Mouse (Mus musculus) stomach, embryonic 16.5 days (tissue): Measurements from ENCODE around the gene Chn1. TPM values are rescaled to one million over a fixed set of nuclear protein-coding genes. Genes with fewer than 3 reads are reported as not detected.
A peak's percentile ranks its signal among the peaks of the same experiment; 100 is the strongest.

Experiments
- ATAC-seq: fragments of 200-750 bp; cut with Nextera tagmentation; 2 replicates; pipeline ENCODE4 v1.8.0; 2017; ENCODE audit warnings: moderate number of reproducible peaks, moderate TSS enrichment; ENCODE audit not compliant: insufficient read depth, low FRiP score
- H3K27ac ChIP-seq: fragments of 300-500 bp; sonication (generic); 2 replicates; pipeline ENCODE4 v1.5.1; 2014; ENCODE audit warnings: low read length
- H3K27me3 ChIP-seq: fragments of 300-500 bp; sonication (generic); 2 replicates; pipeline ENCODE4 v1.6.1; 2014; ENCODE audit warnings: low read length, control low read depth, mixed read lengths; ENCODE audit not compliant: control insufficient read depth, insufficient read depth
- H3K36me3 ChIP-seq: fragments of 300-500 bp; sonication (generic); 2 replicates; pipeline ENCODE4 v1.6.1; 2014; ENCODE audit warnings: low read length; ENCODE audit not compliant: control insufficient read depth, insufficient read depth
- H3K4me1 ChIP-seq: fragments of 300-500 bp; sonication (generic); 2 replicates; pipeline ENCODE4 v1.6.1; 2014; ENCODE audit warnings: low read length, control low read depth, mixed read lengths; ENCODE audit not compliant: control insufficient read depth, insufficient read depth
- H3K4me2 ChIP-seq: fragments of 300-500 bp; sonication (generic); 2 replicates; pipeline ENCODE4 v1.6.1; 2014; ENCODE audit warnings: low read depth, low read length, mixed read lengths
- H3K4me3 ChIP-seq: fragments of 300-500 bp; sonication (generic); replicated peaks from 2 replicates; pipeline ENCODE4 v1.5.1; 2014; ENCODE audit warnings: mild to moderate bottlenecking, low read length
- H3K9ac ChIP-seq: fragments of 300-500 bp; sonication (generic); 2 replicates; pipeline ENCODE4 v1.6.1; 2014; ENCODE audit warnings: low read length
- H3K9me3 ChIP-seq: fragments of 300-500 bp; sonication (generic); replicated peaks from 2 replicates; pipeline ENCODE4 v1.6.1; 2016; ENCODE audit warnings: low read length, control low read depth; ENCODE audit not compliant: control insufficient read depth
- WGBS: fragments of 180-500 bp; shearing (Covaris S2); extraction: QIAGEN DNeasy Blood & Tissue Kit; methylation state at CpG from one replicate; pipeline ENCODE4 v1.1.7; 2014; 5-methylcytosine and 5-hydroxymethylcytosine counted together
- polyA plus RNA-seq: library from polyadenylated mRNA; unstranded; fragments of >200 nt; fragmentation: Nextera tagmentation; extraction: Ambion mirVana; gene quantifications from 2 replicates; pipeline ENCODE4 v1.2.1, GENCODE M21; 2015

Chn1 gene
- polyA plus RNA-seq, 1 experiment from 2014 or later = 13.1 TPM

GRCm38 (mm10) chr2:73659726-73660565, 115.2 kb downstream of the Chn1 start:
- Histone ChIP-seq H3K36me3 (no peaks in the 10 kb centered on the region), H3K9me3 (no peaks in the 10 kb centered on the region), H3K4me1 (peaks cover 10% of the 10 kb centered on the region; the same call in 1 of the 2 replicates), H3K27me3 (no peaks in the 10 kb centered on the region), H3K27ac (peak overlapping the region; percentile 17; the same call in 1 of the 2 replicates), H3K4me3 (peak overlapping the region; percentile 41), H3K9ac (peak overlapping the region; percentile 42), H3K4me2 (peak overlapping the region; percentile 52)
- 35% methylated on average over 18 of the region's 18 CpGs for WGBS
- peak; percentile 84 for ATAC-seq

DNA sequence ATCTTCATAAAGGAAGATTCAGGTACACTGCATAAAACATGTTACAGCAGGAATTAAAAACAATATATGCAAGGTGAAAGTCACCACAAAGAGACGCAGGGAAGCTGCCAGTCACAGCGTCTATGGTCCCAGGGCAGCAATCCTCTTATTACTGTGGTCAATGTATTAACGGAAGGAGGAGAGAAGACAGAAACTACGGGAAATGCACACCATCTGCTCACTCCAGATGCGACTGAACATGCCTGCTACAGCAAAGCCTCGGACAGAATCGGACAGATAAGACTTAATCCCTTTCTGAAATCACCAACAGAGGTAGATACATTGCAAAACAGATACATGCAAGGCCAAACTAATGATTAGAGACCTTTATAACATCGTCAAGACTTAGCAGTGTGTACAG, 116.1 kb downstream of the Chn1 start:
- peaks cover 10% of the 10 kb centered on the region; the same call in 1 of the 2 replicates for H3K4me1 ChIP-seq
- H3K27ac ChIP-seq = no peak overlapping the region
- H3K4me2 ChIP-seq = peak overlapping the region; percentile 52
- H3K9ac ChIP-seq = peak overlapping the region; percentile 29; the same call in 1 of the 2 replicates
- no peak for ATAC-seq
- H3K4me3 ChIP-seq = no peak overlapping the region
- no peaks in the 10 kb centered on the region for H3K36me3 ChIP-seq
- WGBS = 71% methylated on average over 8 of the region's 8 CpGs
- no peaks in the 10 kb centered on the region for H3K9me3 ChIP-seq
- no peaks in the 10 kb centered on the region for H3K27me3 ChIP-seq

- H3K27ac ChIP-seq = no peak overlapping the region
- H3K9ac ChIP-seq = no peak overlapping the region; the same call in 1 of the 2 replicates
- H3K36me3 ChIP-seq = no peaks in the 10 kb centered on the region
- H3K4me1 ChIP-seq = peaks cover 10% of the 10 kb centered on the region; the same call in 1 of the 2 replicates
- 78% methylated on average over 3 of the region's 3 CpGs for WGBS
- H3K27me3 ChIP-seq = no peaks in the 10 kb centered on the region
- no peak for ATAC-seq
- no peak overlapping the region for H3K4me2 ChIP-seq
- H3K4me3 ChIP-seq = no peak overlapping the region
- no peaks in the 10 kb centered on the region for H3K9me3 ChIP-seq
These were observed 117.2 kb downstream of the Chn1 start for GRCm38 (mm10) chr2:73657961-73658360.

DNA sequence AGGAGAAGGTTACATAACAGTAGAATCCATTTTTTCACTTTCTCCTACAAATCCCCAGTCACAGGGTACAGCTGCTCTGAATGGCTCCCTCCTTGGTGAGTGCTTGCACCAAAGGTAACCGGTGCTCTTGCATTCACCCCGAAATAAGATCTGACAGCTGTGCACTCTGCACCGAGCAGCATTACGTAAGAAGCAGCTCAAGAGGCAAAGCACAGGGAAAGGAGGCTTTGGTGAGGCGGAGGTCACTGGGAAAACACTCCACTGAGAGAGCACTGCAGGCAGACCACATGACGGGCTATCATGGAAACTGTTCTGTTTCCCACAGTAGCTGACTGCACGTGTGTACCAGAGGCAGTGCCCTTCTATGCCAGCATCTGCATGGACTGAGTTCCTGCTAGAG, 118.0 kb downstream of the Chn1 start:
- Histone ChIP-seq H3K4me1 (peaks cover 10% of the 10 kb centered on the region; the same call in 1 of the 2 replicates), H3K36me3 (no peaks in the 10 kb centered on the region), H3K4me3 (no peak overlapping the region), H3K4me2 (0 out of 2 replicates have a peak overlapping the region, but pooled peaks have one; percentile 12), H3K9me3 (no peaks in the 10 kb centered on the region), H3K9ac (no peak overlapping the region), H3K27me3 (no peaks in the 10 kb centered on the region), H3K27ac (no peak overlapping the region; the same call in 1 of the 2 replicates)
- no peak for ATAC-seq
- 37% methylated on average over 7 of the region's 7 CpGs for WGBS

- no peaks in the 10 kb centered on the region for H3K36me3 ChIP-seq
- H3K4me3 ChIP-seq = no peak overlapping the region
- no peak overlapping the region for H3K27ac ChIP-seq
- peaks cover 8% of the 10 kb centered on the region; the same call in 1 of the 2 replicates for H3K4me1 ChIP-seq
- no peak overlapping the region for H3K9ac ChIP-seq
- no peaks in the 10 kb centered on the region for H3K9me3 ChIP-seq
- H3K27me3 ChIP-seq = no peaks in the 10 kb centered on the region
- no peak overlapping the region for H3K4me2 ChIP-seq
- ATAC-seq = no peak
- 84% methylated on average over 4 of the region's 4 CpGs for WGBS
These were observed 119.5 kb downstream of the Chn1 start for GRCm38 (mm10) chr2:73655663-73656062.

DNA sequence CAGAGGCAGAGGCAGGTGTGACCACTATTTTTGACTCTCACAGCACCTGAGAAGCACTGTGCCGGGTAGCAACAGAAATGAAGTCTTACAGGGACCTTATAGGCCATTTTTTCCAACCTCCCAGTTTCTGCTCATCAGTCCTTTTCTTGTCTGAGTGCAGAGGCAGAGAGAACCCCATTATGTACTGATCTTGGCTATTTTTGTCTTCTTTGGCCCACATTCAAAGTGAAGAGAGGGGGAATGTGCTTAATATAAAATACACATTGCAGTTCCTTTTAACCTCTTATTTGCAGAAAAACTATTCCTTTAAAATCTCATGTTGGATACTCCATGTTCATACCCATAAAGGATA, 120.3 kb downstream of the Chn1 start:
- Histone ChIP-seq H3K4me1 (0 out of 2 replicates have a peak, but pooled peaks cover 5% of the 10 kb centered on the region), H3K4me3 (no peak overlapping the region), H3K9me3 (no peaks in the 10 kb centered on the region), H3K27me3 (no peaks in the 10 kb centered on the region), H3K4me2 (no peak overlapping the region), H3K36me3 (no peaks in the 10 kb centered on the region), H3K9ac (no peak overlapping the region), H3K27ac (no peak overlapping the region)
- WGBS = 48% methylated on average over 1 of the region's 1 CpGs
- no peak for ATAC-seq

DNA sequence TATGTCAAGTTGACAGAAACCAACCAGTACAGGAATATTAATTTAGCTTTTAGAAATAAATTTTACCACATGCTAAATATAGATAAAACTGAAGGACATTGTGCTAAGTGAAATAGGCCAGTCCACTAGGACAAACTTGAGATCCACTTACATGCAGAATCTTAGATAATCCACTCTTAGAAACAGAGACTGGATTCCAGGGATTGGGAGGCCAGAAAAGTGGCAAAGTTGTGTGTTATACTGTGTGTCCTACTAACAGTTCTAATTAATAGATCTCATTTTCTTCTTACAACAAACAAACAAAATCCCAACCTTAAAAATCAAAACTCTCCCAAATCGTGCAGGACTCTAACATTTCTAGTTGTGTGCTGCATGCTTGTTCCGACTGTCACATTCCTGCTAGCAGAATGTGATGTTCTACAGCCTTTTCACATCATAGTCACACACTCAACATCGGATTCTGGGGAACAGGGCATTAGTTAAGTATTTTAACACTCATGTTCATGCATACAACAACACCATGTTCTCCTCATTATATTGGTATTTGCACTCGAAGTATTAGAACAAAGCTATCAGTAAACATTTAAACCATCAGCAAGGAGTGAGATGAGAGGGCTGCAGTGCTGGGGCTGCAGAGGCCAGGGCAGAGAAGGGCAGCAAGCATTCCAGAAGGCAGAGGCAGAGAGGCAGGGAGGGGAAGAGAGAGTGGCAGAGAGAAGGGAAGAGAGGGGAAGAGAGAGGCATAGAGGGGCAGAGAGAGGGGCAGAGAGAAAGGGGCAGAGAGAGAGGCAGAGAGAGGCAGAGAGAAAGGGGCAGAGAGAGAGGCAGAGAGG, 120.9 kb downstream of the Chn1 start:
- no peaks in the 10 kb centered on the region for H3K9me3 ChIP-seq
- 0 out of 2 replicates have a peak, but pooled peaks cover 5% of the 10 kb centered on the region for H3K4me1 ChIP-seq
- H3K27ac ChIP-seq = peak overlapping the region; percentile 44; the same call in 1 of the 2 replicates
- H3K4me2 ChIP-seq = no peak overlapping the region
- no peak overlapping the region for H3K4me3 ChIP-seq
- WGBS = 52% methylated on average over 4 of the region's 4 CpGs
- H3K27me3 ChIP-seq = no peaks in the 10 kb centered on the region
- H3K36me3 ChIP-seq = no peaks in the 10 kb centered on the region
- ATAC-seq = no peak
- H3K9ac ChIP-seq = no peak overlapping the region

DNA sequence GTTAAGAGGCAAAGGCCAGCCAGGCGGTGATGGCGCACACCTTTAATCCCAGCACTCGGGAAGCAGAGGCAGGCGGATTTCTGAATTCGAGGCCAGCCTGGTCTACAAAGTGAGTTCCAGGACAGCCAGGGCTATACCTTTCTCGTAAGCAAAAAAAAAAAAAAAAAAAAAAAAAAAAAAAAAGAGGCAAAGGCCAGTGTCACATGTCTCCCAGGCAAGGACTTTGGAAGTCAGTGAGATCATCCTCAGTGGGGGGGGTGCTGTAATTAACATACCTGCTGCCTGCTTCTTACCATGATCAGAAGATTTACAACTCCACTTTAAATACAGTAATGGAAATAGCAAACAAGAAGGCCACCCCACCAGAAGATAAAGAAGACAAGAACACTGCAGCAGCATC, 137.5 kb downstream of the Chn1 start:
- ATAC-seq = no peak
- Histone ChIP-seq H3K36me3 (no peaks in the 10 kb centered on the region), H3K9me3 (no peaks in the 10 kb centered on the region), H3K4me1 (no peaks in the 10 kb centered on the region), H3K9ac (no peak overlapping the region), H3K27ac (no peak overlapping the region), H3K4me2 (no peak overlapping the region), H3K4me3 (no peak overlapping the region), H3K27me3 (no peaks in the 10 kb centered on the region)
- 91% methylated on average over 6 of the region's 6 CpGs for WGBS

- ATAC-seq = no peak
- 60% methylated on average over 3 of the region's 3 CpGs for WGBS
These were observed 138.8 kb downstream of the Chn1 start for GRCm38 (mm10) chr2:73636387-73636786.

More at GRCm38 (mm10) chr2:73636387-73636786, 138.8 kb downstream of the Chn1 start:
- Histone ChIP-seq H3K27me3 (no peaks in the 10 kb centered on the region), H3K27ac (no peak overlapping the region), H3K4me1 (no peaks in the 10 kb centered on the region), H3K4me3 (no peak overlapping the region), H3K9me3 (no peaks in the 10 kb centered on the region), H3K36me3 (no peaks in the 10 kb centered on the region), H3K9ac (no peak overlapping the region), H3K4me2 (no peak overlapping the region)
